Mouse (Mus musculus): ENCODE data around the gene Atrnl1. TPM values are rescaled to one million over a fixed set of nuclear protein-coding genes. Genes with fewer than 3 reads are reported as not detected.
"Not testable (repeated sequence)": the region's sequence is repeated elsewhere in the genome, so short reads cannot be mapped to it uniquely, and the experiment has no call there.

Atrnl1 gene
- polyA plus RNA-seq, 1 experiment from 2014 or later = 5.1 TPM

DNA sequence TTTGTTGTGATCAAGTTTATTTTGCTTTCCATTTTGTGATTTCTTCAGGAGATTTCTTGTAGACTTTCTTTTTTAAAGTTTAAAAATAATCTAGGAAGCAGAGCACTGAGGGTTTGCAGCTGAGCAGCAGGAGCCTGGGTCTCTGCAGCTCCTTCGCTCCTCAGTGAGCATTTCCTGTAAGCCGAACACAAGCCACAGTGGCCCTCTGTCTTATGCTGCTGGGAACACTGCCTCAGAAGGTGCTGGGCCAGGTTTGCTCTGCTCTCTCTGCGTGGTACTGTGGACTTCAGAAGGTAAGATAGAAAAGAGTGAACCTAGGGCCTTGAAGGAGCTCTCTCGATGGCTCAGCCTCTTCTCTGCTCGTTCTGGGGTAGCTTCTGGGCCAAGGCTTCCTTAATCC is 407.9 kb downstream of the Atrnl1 start:
- DNase-seq (ENCODE audit: low spot score) = no peak
- 77% methylated on average over 5 of the region's 5 CpGs for whole genome bisulfite sequencing
- Histone ChIP-seq H3K9me3 (no peaks in the 10 kb centered on the region), H3K4me1 (0 out of 2 replicates have a peak, but pooled peaks cover 11% of the 10 kb centered on the region), H3K27ac (no peak overlapping the region), H3K36me3 (no peaks in the 10 kb centered on the region), H3K27me3 (ENCODE audit: insufficient read depth, poor library complexity, severe bottlenecking) (no peaks in the 10 kb centered on the region), H3K4me3 (no peak overlapping the region)

DNA sequence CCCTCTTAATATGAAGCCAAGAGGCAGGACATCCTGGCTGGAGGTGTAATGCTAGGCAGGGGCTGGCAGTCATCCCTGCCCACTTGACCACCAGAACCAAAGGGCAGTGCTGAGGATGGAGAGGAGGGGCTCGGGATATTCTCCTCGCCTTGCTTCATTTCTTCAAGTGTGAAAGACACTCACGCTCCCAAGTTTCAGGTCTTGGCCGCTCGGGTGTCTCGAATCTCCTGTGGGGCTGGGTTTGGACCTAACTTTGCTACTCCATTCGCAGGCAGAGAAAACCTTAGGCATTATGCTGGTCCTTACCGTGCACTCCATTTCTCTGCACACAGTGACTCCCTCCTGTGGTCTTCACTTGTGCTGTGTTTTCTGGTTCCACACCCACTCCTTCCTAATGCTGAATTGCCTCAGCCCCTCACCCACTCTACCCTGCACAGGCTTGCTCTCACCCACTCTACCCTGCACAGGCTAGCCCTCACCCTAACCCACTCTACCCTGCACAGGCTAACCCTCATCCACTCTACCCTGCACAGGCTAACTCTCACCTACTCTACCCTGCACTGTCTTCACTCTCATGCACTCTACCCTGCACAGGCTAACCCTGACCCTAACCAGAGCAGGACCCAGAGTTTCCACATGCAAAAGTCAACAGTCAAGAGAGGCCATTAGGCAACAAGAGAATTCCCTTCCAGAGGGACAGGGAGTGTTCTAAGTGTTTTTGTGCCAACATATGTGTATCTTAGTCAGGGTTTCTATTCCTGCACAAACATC is 410.9 kb downstream of the Atrnl1 start:
- WGBS = 92% methylated on average over 8 of the region's 8 CpGs
- no peaks in the 10 kb centered on the region for H3K36me3 ChIP-seq
- 0 out of 2 replicates have a peak, but pooled peaks cover 11% of the 10 kb centered on the region for H3K4me1 ChIP-seq
- DNase-seq (ENCODE audit: low spot score) = no peak
- no peak overlapping the region for H3K27ac ChIP-seq
- no peak overlapping the region for H3K4me3 ChIP-seq
- H3K27me3 ChIP-seq (ENCODE audit: insufficient read depth, poor library complexity, severe bottlenecking) = no peaks in the 10 kb centered on the region
- H3K9me3 ChIP-seq = no peaks in the 10 kb centered on the region

DNA sequence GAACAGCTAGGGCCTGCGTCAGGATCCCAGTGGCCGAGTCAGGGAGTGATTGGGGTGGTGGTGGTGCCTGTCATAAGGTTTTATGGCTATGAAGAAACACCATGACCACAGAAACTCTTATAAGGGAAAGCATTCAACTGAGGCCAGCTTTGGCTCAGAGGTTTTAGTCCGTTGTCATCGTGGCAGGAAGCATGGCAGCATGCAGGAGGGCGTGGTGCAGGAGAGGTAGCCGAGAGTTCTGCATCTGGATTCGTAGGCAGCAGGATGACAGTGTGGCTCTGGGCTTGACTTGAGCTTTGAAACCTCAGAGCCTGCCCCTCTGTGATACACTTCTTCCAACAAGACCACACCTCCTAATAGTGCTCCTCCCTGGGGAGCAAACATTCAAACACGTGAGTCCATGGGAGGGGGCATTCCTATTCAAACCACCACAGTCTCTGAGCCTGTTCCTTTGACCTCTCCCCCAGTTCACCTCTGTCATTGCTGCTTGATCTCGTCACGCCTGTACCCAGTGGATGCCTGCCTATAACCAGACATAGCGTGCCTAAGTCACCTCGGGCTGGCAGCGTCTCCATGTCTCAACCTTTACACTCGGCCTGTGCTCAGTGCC is 412.5 kb downstream of the Atrnl1 start:
- WGBS = 87% methylated on average over 14 of the region's 14 CpGs
- Histone ChIP-seq H3K4me3 (no peak overlapping the region), H3K4me1 (0 out of 2 replicates have a peak, but pooled peaks cover 11% of the 10 kb centered on the region), H3K9me3 (no peaks in the 10 kb centered on the region), H3K27me3 (ENCODE audit: insufficient read depth, poor library complexity, severe bottlenecking) (no peaks in the 10 kb centered on the region), H3K36me3 (no peaks in the 10 kb centered on the region), H3K27ac (no peak overlapping the region)
- DNase-seq (ENCODE audit: low spot score) = no peak

DNA sequence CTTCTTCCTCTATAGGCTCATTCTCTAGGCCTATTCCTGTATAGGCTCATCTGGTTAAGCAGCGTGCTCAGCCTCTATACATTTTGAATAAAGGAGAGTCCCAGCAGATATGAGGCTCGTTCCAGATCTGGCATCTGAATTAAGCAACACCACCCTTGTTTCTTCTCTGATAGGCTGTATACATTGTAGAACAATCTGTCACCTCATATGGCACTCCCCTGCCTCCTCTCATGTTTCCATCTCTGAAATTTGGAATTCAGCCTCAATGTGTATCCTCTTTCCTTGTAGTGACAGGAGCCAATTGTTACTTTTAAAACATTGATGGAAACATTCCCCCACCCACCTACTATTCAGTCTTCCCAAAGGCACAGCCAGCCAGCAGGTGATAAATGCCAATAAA is 414.2 kb downstream of the Atrnl1 start:
- no peak for DNase-seq (ENCODE audit: low spot score)
- 95% methylated on average over 2 of the region's 2 CpGs for WGBS
- H3K4me3 ChIP-seq = no peak overlapping the region
- no peaks in the 10 kb centered on the region for H3K36me3 ChIP-seq
- H3K4me1 ChIP-seq = 0 out of 2 replicates have a peak, but pooled peaks cover 4% of the 10 kb centered on the region
- H3K27ac ChIP-seq = no peak overlapping the region
- H3K27me3 ChIP-seq (ENCODE audit: insufficient read depth, poor library complexity, severe bottlenecking) = no peaks in the 10 kb centered on the region
- H3K9me3 ChIP-seq = no peaks in the 10 kb centered on the region

DNA sequence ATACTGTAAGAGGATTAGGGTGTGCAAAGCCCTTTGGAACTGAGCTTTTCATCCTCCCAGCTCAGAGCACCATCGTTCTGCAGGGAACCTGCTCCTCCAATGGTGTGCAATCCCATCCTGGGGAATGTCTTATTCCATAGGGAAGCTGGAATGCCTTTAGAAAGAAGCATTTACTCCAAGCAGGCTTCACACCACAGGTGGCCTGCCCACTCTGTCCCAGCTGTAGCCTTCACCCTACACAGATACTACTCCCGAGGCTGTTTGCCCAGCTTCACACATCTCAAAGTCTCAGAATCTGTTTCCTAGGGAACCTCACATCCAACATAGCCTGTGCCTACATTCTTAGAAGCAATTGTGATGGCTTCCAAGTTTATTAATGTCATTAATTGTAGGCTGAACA is 418.8 kb downstream of the Atrnl1 start:
- WGBS = 72% methylated on average over 2 of the region's 2 CpGs
- Histone ChIP-seq H3K27ac (no peak overlapping the region), H3K4me3 (no peak overlapping the region), H3K9me3 (no peaks in the 10 kb centered on the region; the same call in 1 of the 2 replicates), H3K4me1 (no peaks in the 10 kb centered on the region), H3K36me3 (peaks cover 6% of the 10 kb centered on the region; the same call in 1 of the 2 replicates), H3K27me3 (ENCODE audit: insufficient read depth, poor library complexity, severe bottlenecking) (no peaks in the 10 kb centered on the region)
- no peak for DNase-seq (ENCODE audit: low spot score)

DNA sequence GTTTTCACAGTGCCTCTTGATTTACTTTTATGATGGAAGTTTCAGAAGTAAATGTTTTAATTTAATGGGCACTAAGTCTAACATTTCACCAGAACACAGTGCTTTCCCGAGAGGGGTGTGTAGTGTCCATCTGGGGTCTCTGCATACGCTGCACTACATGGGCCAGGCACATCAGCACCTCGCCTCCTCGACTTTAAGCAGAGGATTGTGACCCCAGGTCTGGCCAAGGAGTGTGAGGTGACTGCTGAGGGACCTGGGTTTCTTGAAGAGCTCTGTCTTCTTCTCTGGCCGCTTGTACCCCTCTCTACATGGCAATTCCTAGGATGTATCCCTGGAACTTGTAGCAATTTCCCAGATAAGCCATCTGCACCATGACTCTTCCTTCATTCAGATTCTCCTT is 422.4 kb downstream of the Atrnl1 start:
- 90% methylated on average over 5 of the region's 5 CpGs for WGBS
- DNase-seq (ENCODE audit: low spot score) = peak; percentile 58
- Histone ChIP-seq H3K27ac (no peak overlapping the region), H3K9me3 (no peaks in the 10 kb centered on the region; the same call in 1 of the 2 replicates), H3K4me3 (no peak overlapping the region), H3K27me3 (ENCODE audit: insufficient read depth, poor library complexity, severe bottlenecking) (no peaks in the 10 kb centered on the region), H3K36me3 (peaks cover 6% of the 10 kb centered on the region; the same call in 1 of the 2 replicates), H3K4me1 (no peaks in the 10 kb centered on the region)

DNA sequence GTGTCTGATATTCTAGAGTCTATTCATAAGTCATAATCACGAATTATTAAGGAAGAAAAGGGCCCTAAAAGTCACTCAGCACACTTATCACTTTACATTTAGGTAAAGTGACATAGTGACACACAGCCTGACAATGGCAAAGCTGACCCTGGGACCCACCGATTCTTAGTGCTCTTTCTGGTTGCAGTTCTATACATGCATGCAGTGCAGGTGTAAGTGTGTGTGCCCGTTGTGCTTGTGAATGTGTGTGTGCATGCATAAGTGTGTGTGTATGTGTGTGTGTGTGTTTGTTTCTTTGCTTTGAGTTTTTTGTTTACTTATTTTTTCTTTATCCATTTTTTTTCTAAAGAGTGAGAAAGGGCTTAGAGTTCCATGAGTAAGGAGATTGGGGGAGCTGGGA is 425.3 kb downstream of the Atrnl1 start:
- peak; percentile 65 for DNase-seq (ENCODE audit: low spot score)
- no peaks in the 10 kb centered on the region for H3K27me3 ChIP-seq (ENCODE audit: insufficient read depth, poor library complexity, severe bottlenecking)
- no peaks in the 10 kb centered on the region for H3K9me3 ChIP-seq
- H3K27ac ChIP-seq = no peak overlapping the region
- no peaks in the 10 kb centered on the region for H3K36me3 ChIP-seq
- WGBS = 86% methylated on average over 3 of the region's 3 CpGs
- H3K4me3 ChIP-seq = no peak overlapping the region
- no peaks in the 10 kb centered on the region for H3K4me1 ChIP-seq

DNA sequence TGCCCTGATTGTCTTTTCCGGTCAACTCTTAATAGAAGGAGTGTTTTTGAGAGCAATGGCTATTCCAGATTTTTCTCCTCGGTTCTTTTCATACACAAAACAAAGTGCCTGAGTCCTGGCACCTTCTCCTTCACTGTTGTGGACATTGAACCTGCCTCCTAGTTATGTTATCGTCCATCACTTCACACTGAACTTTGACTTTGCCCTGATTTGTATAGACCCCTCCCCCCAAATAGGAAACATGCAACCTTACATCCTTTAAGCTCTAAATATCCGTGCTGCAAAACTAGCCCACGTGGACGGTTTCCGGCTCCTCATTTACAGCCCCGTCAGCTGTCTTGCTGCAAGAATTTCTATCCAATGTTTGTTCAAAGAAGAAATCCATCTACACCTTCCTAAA is 432.3 kb downstream of the Atrnl1 start:
- Histone ChIP-seq H3K4me1 (peaks cover 2% of the 10 kb centered on the region; the same call in 1 of the 2 replicates), H3K4me3 (no peak overlapping the region), H3K9me3 (no peaks in the 10 kb centered on the region), H3K27me3 (ENCODE audit: insufficient read depth, poor library complexity, severe bottlenecking) (no peaks in the 10 kb centered on the region), H3K27ac (no peak overlapping the region), H3K36me3 (no peaks in the 10 kb centered on the region)
- WGBS = 87% methylated on average over 8 of the region's 8 CpGs
- DNase-seq (ENCODE audit: low spot score) = no peak

DNA sequence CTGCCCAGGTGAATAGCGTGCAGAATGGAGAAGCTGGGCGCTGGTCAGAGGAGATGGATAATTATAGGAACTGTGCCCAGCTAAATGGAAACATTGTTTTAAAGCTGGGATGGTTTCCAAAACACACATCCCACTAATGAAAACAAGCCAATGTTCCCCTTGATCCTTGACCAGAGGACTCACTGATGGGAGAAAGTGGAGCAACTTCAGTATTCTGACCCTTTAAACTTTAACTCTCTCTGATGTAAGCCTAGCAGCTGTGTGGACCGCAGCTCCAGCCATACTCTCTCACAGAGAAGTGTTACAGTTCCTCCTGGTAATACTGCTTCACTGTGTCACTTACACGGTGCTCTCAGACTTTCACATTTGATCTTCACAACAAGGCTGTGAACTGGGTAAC is 432.7 kb downstream of the Atrnl1 start:
- Histone ChIP-seq H3K36me3 (no peaks in the 10 kb centered on the region), H3K9me3 (no peaks in the 10 kb centered on the region), H3K4me3 (no peak overlapping the region), H3K27ac (no peak overlapping the region), H3K27me3 (ENCODE audit: insufficient read depth, poor library complexity, severe bottlenecking) (no peaks in the 10 kb centered on the region), H3K4me1 (peaks cover 6% of the 10 kb centered on the region)
- DNase-seq (ENCODE audit: low spot score) = no peak
- WGBS = 71% methylated on average over 4 of the region's 4 CpGs

DNA sequence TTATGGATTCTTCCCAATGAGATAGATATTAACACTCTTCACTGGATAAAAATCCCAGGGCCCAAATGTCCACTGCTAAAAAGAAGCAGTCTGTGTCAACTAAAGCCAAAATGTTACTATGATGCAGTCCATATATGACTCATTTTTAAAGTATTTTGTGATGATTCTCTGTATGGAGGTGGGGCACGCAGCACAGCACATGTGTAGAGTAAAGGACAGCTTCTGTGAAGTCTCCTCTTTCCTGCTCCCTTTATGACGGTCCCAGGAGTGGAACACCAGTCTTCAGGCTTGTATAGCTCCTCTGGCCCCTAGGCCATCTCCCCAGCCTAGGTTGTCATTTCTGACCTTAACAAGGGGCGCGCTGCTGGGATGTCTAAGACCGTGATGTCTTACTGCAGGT is 434.0 kb downstream of the Atrnl1 start:
- 90% methylated on average over 5 of the region's 5 CpGs for WGBS
- no peaks in the 10 kb centered on the region for H3K9me3 ChIP-seq
- no peaks in the 10 kb centered on the region for H3K36me3 ChIP-seq
- H3K4me1 ChIP-seq = peaks cover 10% of the 10 kb centered on the region
- H3K4me3 ChIP-seq = no peak overlapping the region
- no peak for DNase-seq (ENCODE audit: low spot score)
- H3K27me3 ChIP-seq (ENCODE audit: insufficient read depth, poor library complexity, severe bottlenecking) = no peaks in the 10 kb centered on the region
- no peak overlapping the region for H3K27ac ChIP-seq

DNA sequence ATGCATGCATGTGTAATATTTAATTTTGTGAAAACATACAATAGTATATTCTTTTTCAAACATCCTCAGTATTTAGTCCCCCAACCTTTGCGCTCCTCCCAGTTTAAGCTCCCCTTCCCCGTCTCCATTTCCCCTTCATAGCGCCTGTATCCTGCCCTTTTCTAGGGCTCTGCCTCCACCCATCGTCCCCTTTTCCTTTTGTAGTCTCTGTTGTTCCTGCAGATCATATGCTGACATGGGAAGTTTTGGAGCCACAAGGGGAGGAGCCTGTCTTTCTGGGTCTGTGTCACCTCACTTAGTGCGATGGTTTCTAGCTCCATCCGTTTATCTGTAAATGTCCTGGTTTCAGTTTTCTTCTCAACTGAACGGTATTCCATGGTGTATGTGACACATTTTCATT is 435.8 kb downstream of the Atrnl1 start:
- H3K4me1 ChIP-seq = peaks cover 10% of the 10 kb centered on the region
- no peak overlapping the region for H3K27ac ChIP-seq
- no peaks in the 10 kb centered on the region for H3K9me3 ChIP-seq
- no peaks in the 10 kb centered on the region for H3K27me3 ChIP-seq (ENCODE audit: insufficient read depth, poor library complexity, severe bottlenecking)
- WGBS = 81% methylated on average over 7 of the region's 7 CpGs
- H3K36me3 ChIP-seq = no peaks in the 10 kb centered on the region
- DNase-seq (ENCODE audit: low spot score) = no peak
- no peak overlapping the region for H3K4me3 ChIP-seq

DNA sequence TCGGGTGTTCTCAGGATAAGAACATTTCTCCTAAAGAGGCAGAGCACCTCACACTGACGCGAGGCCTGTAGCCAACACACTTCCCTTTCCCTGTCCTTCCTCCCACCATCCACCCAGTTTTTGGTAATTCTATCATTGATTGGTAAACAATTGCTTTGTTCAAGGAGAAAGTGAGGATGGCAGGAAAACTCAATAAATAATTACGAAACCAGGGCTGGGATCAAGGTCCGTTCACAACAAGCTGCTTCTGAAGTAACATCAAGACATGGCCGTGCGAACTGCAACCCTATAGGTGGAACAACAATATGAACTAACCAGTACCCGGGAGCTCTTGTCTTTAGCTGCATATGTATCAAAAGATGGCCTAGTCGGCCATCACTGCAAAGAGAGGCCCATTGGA is 439.6 kb downstream of the Atrnl1 start:
- not testable (repeated sequence) for DNase-seq (ENCODE audit: low spot score); H3K36me3 ChIP-seq; H3K4me3 ChIP-seq; H3K27ac ChIP-seq; H3K27me3 ChIP-seq (ENCODE audit: insufficient read depth, poor library complexity, severe bottlenecking); H3K9me3 ChIP-seq
- peaks cover 23% of the 10 kb centered on the region for H3K4me1 ChIP-seq
- WGBS = 93% methylated on average over 9 of the region's 9 CpGs

DNA sequence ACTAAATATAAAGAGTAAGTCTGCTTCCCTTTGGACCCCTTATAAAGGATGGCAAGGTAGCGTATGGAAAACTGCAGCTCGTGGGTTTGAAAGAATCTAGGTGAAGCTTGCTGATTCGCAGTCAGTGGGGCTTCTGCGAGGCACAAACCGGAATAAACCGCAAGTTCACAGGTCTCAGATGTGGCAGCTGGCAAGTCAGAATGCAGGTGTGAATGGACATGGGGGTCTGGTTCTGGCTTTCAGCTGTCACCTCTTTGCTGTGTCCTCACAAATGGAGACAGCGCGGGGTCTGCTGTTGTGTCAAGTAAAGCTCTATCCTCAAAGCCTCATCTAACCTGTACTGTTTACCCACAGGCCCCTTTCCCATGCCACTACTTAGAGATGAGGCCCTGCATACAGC is 440.2 kb downstream of the Atrnl1 start:
- WGBS = 82% methylated on average over 8 of the region's 8 CpGs

More for the DNA sequence above, 440.2 kb downstream of the Atrnl1 start:
- H3K4me3 ChIP-seq = no peak overlapping the region
- no peak overlapping the region for H3K27ac ChIP-seq
- no peaks in the 10 kb centered on the region for H3K27me3 ChIP-seq (ENCODE audit: insufficient read depth, poor library complexity, severe bottlenecking)
- peak; percentile 14 for DNase-seq (ENCODE audit: low spot score)
- peaks cover 23% of the 10 kb centered on the region for H3K4me1 ChIP-seq
- no peaks in the 10 kb centered on the region for H3K9me3 ChIP-seq
- no peaks in the 10 kb centered on the region for H3K36me3 ChIP-seq
